Mouse (Mus musculus) heart, adult 10 weeks (tissue): ENCODE measurements around the gene Adora2a. TPM values are rescaled to one million over a fixed set of nuclear protein-coding genes. Genes with fewer than 3 reads are reported as not detected.

ENCODE experiments used
- polyA plus RNA-seq: library from polyadenylated mRNA; stranded (reverse); fragments of 350-450 nt; fragmentation: Illumina TruSeq; extraction: RNeasy Lipid Tissue Mini Kit (QIAGEN cat#74804); gene quantifications from one replicate; pipeline ENCODE4 v1.2.3, GENCODE M21; 2014; ENCODE audit warnings: low read depth, low replicate concordance

Gene Adora2a
- polyA plus RNA-seq, result 6.6 TPM

GRCm38 (mm10) chr10:75316872-75316907, at the start of gene Adora2a:
Adora2a (plus strand) TSS chr10:75316877.

Other genes starting within 250 kb of the Adora2a start
- 27.6 TPM for gene Specc1l, start 104.8 kb upstream of the Adora2a start, polyA plus RNA-seq
- gene Upb1, start 84.2 kb downstream of the Adora2a start, polyA plus RNA-seq, result 0.76 TPM
- 83.8 TPM for gene Snrpd3, start 200.7 kb downstream of the Adora2a start, polyA plus RNA-seq
- gene Gucd1, start 201.1 kb downstream of the Adora2a start, polyA plus RNA-seq, result 39.0 TPM
- 1.2 TPM for gene Lrrc75b, start 243.5 kb downstream of the Adora2a start, polyA plus RNA-seq
- not detected for gene Ggt1, start 244.7 kb downstream of the Adora2a start, polyA plus RNA-seq